Mouse (Mus musculus) left cerebral cortex, postnatal 25 days (tissue): ENCODE results near the gene Ccnl1. TPM values are rescaled to one million over a fixed set of nuclear protein-coding genes. Genes with fewer than 3 reads are reported as not detected.

Experiments
- DNase-seq, 2 experiments: peaks; one replicate each; pipeline ENCODE4 v3.0.0; 2022; ENCODE audit warnings: low spot score in 2 of 2, mixed read lengths in 1 of 2
- intact Hi-C: fragments of 180-260 bp; cut with DNase I; formaldehyde crosslinking; loops from one replicate; pipeline ENCODE4 v1.15.1; 2025
- total RNA-seq, 2 experiments: library from RNA; stranded (reverse); gene quantifications; 2 replicates each; pipeline ENCODE4 v1.2.3; 2021

Gene Ccnl1
- total RNA-seq, 2 experiments from 2014 or later = 47.1 to 50.9 TPM

DNA sequence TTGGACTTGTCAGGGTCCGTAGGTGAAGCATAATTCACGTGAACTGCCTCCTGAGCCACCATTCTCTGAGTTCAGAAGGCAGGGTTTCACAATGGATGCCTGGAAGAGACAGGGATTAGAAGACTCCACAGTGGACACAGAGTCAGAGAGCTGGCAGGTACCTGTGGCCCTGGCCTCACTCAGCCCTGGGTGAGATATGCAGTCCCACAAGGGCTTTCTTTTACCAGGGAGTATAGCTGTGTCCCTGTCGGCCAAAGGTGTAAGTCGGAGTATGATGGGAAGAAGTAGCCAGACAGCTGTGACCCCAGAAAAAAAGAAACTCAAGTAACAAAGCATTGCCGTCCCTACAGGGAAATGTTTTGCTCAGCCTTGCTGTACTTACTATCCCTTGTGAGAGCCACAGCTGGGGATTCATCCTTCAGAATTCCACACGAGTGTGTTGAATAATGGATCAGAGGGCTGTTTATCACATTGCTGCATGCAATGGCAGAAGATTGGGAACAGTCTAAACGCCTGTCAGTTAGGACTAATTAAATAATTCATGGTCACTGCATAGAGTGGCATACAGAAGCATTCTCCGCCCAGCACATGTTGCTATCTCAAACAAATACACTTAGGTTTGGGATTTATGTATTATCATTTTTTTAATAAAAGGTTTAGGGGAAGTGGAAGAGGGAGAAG is 59.3 kb downstream of the Ccnl1 start:
- no peak for DNase-seq
- intact Hi-C loops = no loop called here

DNA sequence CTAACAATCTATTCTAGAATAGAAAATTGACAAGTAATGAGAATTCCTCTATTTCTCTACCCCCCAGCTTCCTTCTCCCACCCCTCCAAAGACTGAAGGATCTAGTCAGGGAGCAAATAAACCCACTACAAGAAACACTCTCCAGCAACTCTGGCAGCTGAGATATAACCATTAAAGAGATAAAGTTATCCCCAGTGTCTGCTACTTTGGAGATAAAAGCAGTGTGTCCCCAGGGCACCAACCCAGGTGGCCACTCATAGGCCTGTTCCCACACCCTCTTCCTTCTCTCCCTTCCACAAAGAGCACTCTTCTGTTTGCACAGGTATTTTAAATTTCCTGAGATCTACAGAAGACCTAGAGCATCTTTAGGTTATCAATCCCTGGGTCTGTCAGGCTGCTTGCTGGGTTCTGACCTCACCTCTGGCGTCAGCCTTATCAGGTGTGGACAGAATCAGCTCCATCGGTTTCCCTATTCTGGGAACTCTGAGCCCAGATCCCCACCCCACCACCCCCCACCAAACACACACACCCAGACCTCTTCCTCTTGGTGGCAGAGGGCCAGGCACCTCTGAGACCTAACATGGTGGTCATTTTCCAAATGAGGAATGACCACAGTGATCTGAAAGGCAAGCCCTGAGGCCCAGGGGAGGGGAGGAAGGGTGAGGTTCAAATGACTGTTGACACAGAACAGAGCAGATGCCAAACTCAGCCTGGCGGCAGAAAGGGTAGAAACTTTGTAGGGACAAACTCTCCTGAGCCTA is 60.6 kb downstream of the Ccnl1 start:
- no peak for DNase-seq
- intact Hi-C loops = no loop called here
